Comparison of ENCODE assay signal across 1 mouse cellular context in the genomic region with DNA sequence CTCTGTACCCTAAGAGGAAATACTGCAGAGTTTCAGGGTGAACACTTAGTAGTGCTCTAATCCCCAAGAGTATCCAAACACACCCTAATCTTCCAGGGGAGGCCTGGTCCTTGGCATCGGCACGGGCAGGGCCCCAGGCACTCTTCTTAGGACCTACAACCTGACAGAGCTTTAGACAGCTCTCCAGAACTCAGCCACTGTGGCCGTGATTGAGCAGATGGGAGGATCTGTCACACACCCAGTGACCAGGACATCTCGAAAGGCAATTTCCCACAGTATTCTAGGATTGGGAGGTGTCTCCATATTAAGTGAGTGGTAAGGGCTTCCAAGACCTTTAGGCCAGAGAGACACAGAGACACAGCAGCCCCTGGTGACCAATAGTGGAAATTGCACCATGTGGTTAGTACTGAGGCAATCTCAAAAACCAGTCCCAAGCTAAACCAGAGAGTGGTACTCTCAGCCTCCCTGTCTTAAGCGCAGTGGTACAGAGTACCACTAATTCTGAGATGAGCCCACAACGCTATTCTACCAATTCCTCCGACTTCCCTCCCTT.
A peak's percentile ranks its signal among the peaks of the same experiment; 100 is the strongest.
TF ChIP-seq lines count a peak whose summit lies in the region.

No protein-coding gene starts in this region.

TF ChIP-seq in MEL, 35 proteins besides CTCF, POLR2A, EP300 and RAD21:
- no peak for TF ChIP-seq TAL1 (IDR thresholded peaks at IDR 0.05; ENCODE audit: low read length)
- TF ChIP-seq NELFE (IDR thresholded peaks at IDR 0.05; ENCODE audit: low read depth, low read length), result no peak
- peak; percentile 30; the same call in 1 of the 2 replicates for TF ChIP-seq MAX (IDR thresholded peaks at IDR 0.05; ENCODE audit: low read length)
- TF ChIP-seq SMC3 (IDR thresholded peaks at IDR 0.05; ENCODE audit: low read depth, low read length), result peak; percentile 93
- TF ChIP-seq MYC (IDR thresholded peaks at IDR 0.05; ENCODE audit: low read depth, low read length), result peak; percentile 65; the same call in 1 of the 2 replicates
- TF ChIP-seq ZC3H11A (IDR thresholded peaks at IDR 0.05; ENCODE audit: low read depth, low read length), result peak; percentile 84
- no peak for TF ChIP-seq E2F4 (IDR thresholded peaks at IDR 0.05; ENCODE audit: borderline replicate concordance, low read depth, low read length)
